ENCODE assay signal across 17 mouse cellular contexts in genomic region chr14:21520496-21520895, GRCm38 (mm10). TPM values are rescaled to one million over a fixed set of nuclear protein-coding genes. Genes with fewer than 3 reads are reported as not detected.
A peak's percentile ranks its signal among the peaks of the same experiment; 100 is the strongest.
DNase-seq lines count a peak whose midpoint lies in the region; ATAC-seq and TF ChIP-seq lines count a peak whose summit lies in the region.
"Had no signal": no experiment of that assay in that cellular context is flagged by ENCODE, and none has a peak within 500 bp of the region (broad histone marks: within the 10 kb centered on the region; RNA-seq: fewer than 3 reads in every experiment).

No protein-coding gene starts in this region.

- no peak overlapping the region for H3K4me3 ChIP-seq in heart, adult 2 months
- H3K4me3 ChIP-seq in left cerebral cortex, adult 2 months, result no peak overlapping the region
- no peak overlapping the region for H3K4me3 ChIP-seq in heart, embryonic 16.5 days (ENCODE audit: low read length)
- H3K4me3 ChIP-seq: hindbrain, embryonic 13.5 days; intestine, embryonic 15.5 days; megakaryocyte, embryonic 14.5 days; neural tube, embryonic 12.5 days had no signal

- H3K79me2 ChIP-seq in heart, adult 2 months (replicated peaks; ENCODE audit: control insufficient read depth, insufficient read depth, low read length), result peaks cover 3% of the 10 kb centered on the region

- H3K4me2 ChIP-seq in heart, embryonic 16.5 days (ENCODE audit: low read depth, low read length), result no peak overlapping the region
- H3K4me2 ChIP-seq: hindbrain, embryonic 13.5 days; intestine, embryonic 15.5 days; neural tube, embryonic 12.5 days had no signal

- TF ChIP-seq CTCF in heart, adult 2 months (IDR thresholded peaks at IDR 0.05), result no peak
- TF ChIP-seq CTCF in left cerebral cortex, adult 2 months (IDR thresholded peaks at IDR 0.05), result no peak

- H3K9ac ChIP-seq in heart, adult 2 months (ENCODE audit: low read depth, low read length), result no peak overlapping the region
- H3K9ac ChIP-seq in heart, embryonic 16.5 days (ENCODE audit: low read length), result peak overlapping the region; percentile 41
- H3K9ac ChIP-seq: forebrain, postnatal 0 days; hindbrain, embryonic 13.5 days; intestine, embryonic 15.5 days; liver, embryonic 14.5 days; neural tube, embryonic 12.5 days had no signal

- WGBS in heart, adult 2 months, result 49% methylated on average over 7 of the region's 7 CpGs
- WGBS in heart, embryonic 16.5 days, result 67% methylated on average over 7 of the region's 7 CpGs

- peak in 1 of 2 experiments; percentile 12 for DNase-seq in heart, adult 2 months
- DNase-seq in heart, adult 11 months, result no peak
- DNase-seq in left cerebral cortex, adult 2 months (ENCODE audit: extremely low spot score in 1 of 2, low spot score in 2 of 2), result no peak
- DNase-seq in left cerebral cortex, adult 9 months (ENCODE audit: low spot score in 2 of 2), result no peak
- DNase-seq in adrenal gland, postnatal 36 days, result peak; percentile 35 to 50
- no peak for DNase-seq in thymus, postnatal 4 days
- DNase-seq: cerebellum, adult 9-10 months; forebrain, postnatal 0 days; gastrocnemius, postnatal 25 days; kidney, postnatal 14 days; lung, postnatal 10 days had no signal

- TF ChIP-seq POLR2A in heart, adult 2 months (IDR thresholded peaks at IDR 0.05; ENCODE audit: insufficient read depth, low read depth, low read length), result no peak

- TF ChIP-seq EP300 in heart, adult 2 months (IDR thresholded peaks at IDR 0.05; ENCODE audit: insufficient read depth, low read depth, low read length), result no peak

- H3K36me3 ChIP-seq in heart, adult 2 months (ENCODE audit: control insufficient read depth, insufficient read depth, low read length), result peaks cover 26% of the 10 kb centered on the region
- peaks cover 18% of the 10 kb centered on the region for H3K36me3 ChIP-seq in heart, embryonic 16.5 days (ENCODE audit: control insufficient read depth, insufficient read depth)

- 0 out of 2 replicates have a peak, but pooled peaks have one; percentile 43 for ATAC-seq in heart, embryonic 16.5 days (replicated peaks; ENCODE audit: extremely low read depth, insufficient read depth, low FRiP score)
- ATAC-seq: forebrain, postnatal 0 days; intestine, embryonic 15.5 days had no signal

- peaks cover 13% of the 10 kb centered on the region for H3K4me1 ChIP-seq in heart, adult 2 months (ENCODE audit: control insufficient read depth, insufficient read depth, low read length)
- peaks cover 43% of the 10 kb centered on the region for H3K4me1 ChIP-seq in heart, embryonic 16.5 days (ENCODE audit: control insufficient read depth, insufficient read depth, low read length)

- no peaks in the 10 kb centered on the region for H3K27me3 ChIP-seq in heart, adult 2 months (ENCODE audit: control insufficient read depth, insufficient read depth, low read length)
- no peaks in the 10 kb centered on the region for H3K27me3 ChIP-seq in heart, embryonic 16.5 days (ENCODE audit: control insufficient read depth, insufficient read depth, low read length)
- H3K27me3 ChIP-seq: hindbrain, embryonic 13.5 days; intestine, embryonic 15.5 days; megakaryocyte, embryonic 14.5 days; neural tube, embryonic 12.5 days had no signal

- peak overlapping the region; percentile 58 for H3K27ac ChIP-seq in heart, adult 2 months
- H3K27ac ChIP-seq in left cerebral cortex, adult 2 months, result peak overlapping the region; percentile 54
- H3K27ac ChIP-seq in heart, embryonic 16.5 days (ENCODE audit: low read length), result peak overlapping the region; percentile 57
- H3K27ac ChIP-seq: hindbrain, embryonic 13.5 days; intestine, embryonic 15.5 days; liver, embryonic 14.5 days; neural tube, embryonic 12.5 days had no signal

- intact Hi-C loops in heart, adult 2 months (cut with DNase I), result loop anchor here (5.0 kb wide), 1 partner anchor 62 kb away; no protein-coding TSS in a partner anchor
- intact Hi-C loops in left cerebral cortex, adult 2 months (cut with DNase I), result loop anchor here (5.0 kb wide), 2 partner anchors 117 to 137 kb away; no protein-coding TSS in a partner anchor

- no peaks in the 10 kb centered on the region for H3K9me3 ChIP-seq in heart, embryonic 16.5 days (replicated peaks; ENCODE audit: control insufficient read depth, low read length)
- H3K9me3 ChIP-seq: hindbrain, embryonic 13.5 days; intestine, embryonic 15.5 days; megakaryocyte, embryonic 14.5 days; neural tube, embryonic 12.5 days had no signal

RNA-seq across cellular contexts. Expression of gene Kat6b, which starts 39.3 kb away (rescaled TPM):
- 10 to 100 TPM; 26.6 to 27.9 TPM for total RNA-seq in heart, adult 2 months (2021)
- 9.0 and 12.7 TPM in 2 replicates for polyA plus RNA-seq in heart, adult 2 months (2012; rRNA removed)
- total RNA-seq in left cerebral cortex, adult 2 months (2021), result 100 to 1,000 TPM; 117 to 118 TPM
- total RNA-seq in adrenal gland, postnatal 36 days (2021), result 10 to 100 TPM; 42.5 to 47.8 TPM
- polyA plus RNA-seq in heart, embryonic 16.5 days (2015; fragmentation: Nextera tagmentation; extraction: Ambion mirVana), result 9.4 and 10.2 TPM in 2 replicates

Comparison
In these comparisons a context has a peak if more than half of its experiments do, and no peak if none do; other contexts are left out.
1. DNase-seq: peak in adrenal gland, postnatal 36 days (2 of 2); none in heart, adult 11 months (single experiment), left cerebral cortex, adult 2 months (0 of 2), left cerebral cortex, adult 9 months (0 of 2) and thymus, postnatal 4 days (single experiment).
2. Peak in every context shown above with its lines, with median percentiles within 50 percentile points of each other: H3K27ac ChIP-seq.